Mouse (Mus musculus) lung, embryonic 14.5 days (tissue): ENCODE data around the gene Slc22a2. TPM values are rescaled to one million over a fixed set of nuclear protein-coding genes. Genes with fewer than 3 reads are reported as not detected.
"Not testable (repeated sequence)": the region's sequence is repeated elsewhere in the genome, so short reads cannot be mapped to it uniquely, and the experiment has no call there.

Experiments
- ATAC-seq: fragments of 200-750 bp; cut with Nextera tagmentation; 2 replicates; pipeline ENCODE4 v1.8.0; 2017; ENCODE audit warnings: mild to moderate bottlenecking, moderate TSS enrichment, moderate library complexity; ENCODE audit not compliant: insufficient read depth
- DNase-seq: peaks from one replicate; pipeline ENCODE4 v3.0.0-alpha.2; 2015
- H3K27ac ChIP-seq: fragments of 300-500 bp; sonication (generic); 2 replicates; pipeline ENCODE4 v1.5.1; 2014; ENCODE audit warnings: low read depth, mild to moderate bottlenecking, moderate library complexity
- H3K27me3 ChIP-seq: fragments of 300-500 bp; sonication (generic); 2 replicates; pipeline ENCODE4 v1.6.1; 2014; ENCODE audit warnings: low read length, control low read depth; ENCODE audit not compliant: insufficient read depth
- H3K36me3 ChIP-seq: fragments of 300-500 bp; sonication (generic); 2 replicates; pipeline ENCODE4 v1.6.1; 2014; ENCODE audit warnings: control low read depth; ENCODE audit not compliant: insufficient read depth
- H3K4me1 ChIP-seq: fragments of 300-500 bp; sonication (generic); 2 replicates; pipeline ENCODE4 v1.6.1; 2014; ENCODE audit warnings: antibody characterized with exemption, control low read depth; ENCODE audit not compliant: insufficient read depth
- H3K4me2 ChIP-seq: fragments of 300-500 bp; sonication (generic); 2 replicates; pipeline ENCODE4 v1.6.1; 2014; ENCODE audit warnings: mild to moderate bottlenecking
- H3K4me3 ChIP-seq: fragments of 300-500 bp; sonication (generic); 2 replicates; pipeline ENCODE4 v1.5.1; 2014; ENCODE audit warnings: low read depth, low read length
- H3K9ac ChIP-seq: fragments of 300-500 bp; sonication (generic); 2 replicates; pipeline ENCODE4 v1.6.1; 2014
- H3K9me3 ChIP-seq: fragments of 300-500 bp; sonication (generic); 2 replicates; pipeline ENCODE4 v1.6.1; 2016; ENCODE audit warnings: low read depth, low read length, control low read depth
- CTCF ChIP-seq: IDR thresholded peaks from 2 replicates; pipeline ENCODE4 v1.5.1; 2016; ENCODE audit warnings: antibody characterized with exemption, low read depth
- WGBS: fragments of 180-500 bp; shearing (Covaris S2); extraction: QIAGEN DNeasy Blood & Tissue Kit; methylation state at CpG from one replicate; pipeline ENCODE4 v1.1.7; 2014; 5-methylcytosine and 5-hydroxymethylcytosine counted together
- polyA plus RNA-seq: library from polyadenylated mRNA; unstranded; fragments of >200 nt; fragmentation: Nextera tagmentation; extraction: Ambion mirVana; gene quantifications from 2 replicates; pipeline ENCODE4 v1.2.1, GENCODE M21; 2014

The Slc22a2 gene
- polyA plus RNA-seq: not detected in 2 replicates

DNA sequence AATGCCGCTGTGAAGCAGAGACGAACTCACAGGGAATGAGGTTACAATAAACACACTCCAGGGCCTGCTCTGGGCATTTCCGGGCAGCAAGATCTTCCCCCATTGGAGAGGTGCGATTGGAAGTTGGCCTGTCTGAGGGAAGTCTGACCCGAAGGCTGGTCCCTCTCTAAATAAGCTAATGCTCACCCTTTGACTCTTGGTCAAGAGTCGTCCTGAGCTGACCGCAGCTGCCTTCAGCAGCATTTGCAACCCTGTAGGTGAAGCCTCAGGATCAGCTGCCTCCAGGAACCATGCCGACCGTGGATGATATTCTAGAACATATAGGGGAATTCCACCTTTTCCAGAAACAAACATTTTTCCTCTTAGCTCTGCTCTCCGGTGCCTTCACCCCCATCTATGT, at the start of gene Slc22a2:
Slc22a2 (plus strand) TSS at position 142 of the 400 bp plus-strand sequence.
- TF ChIP-seq CTCF: no peak

DNA sequence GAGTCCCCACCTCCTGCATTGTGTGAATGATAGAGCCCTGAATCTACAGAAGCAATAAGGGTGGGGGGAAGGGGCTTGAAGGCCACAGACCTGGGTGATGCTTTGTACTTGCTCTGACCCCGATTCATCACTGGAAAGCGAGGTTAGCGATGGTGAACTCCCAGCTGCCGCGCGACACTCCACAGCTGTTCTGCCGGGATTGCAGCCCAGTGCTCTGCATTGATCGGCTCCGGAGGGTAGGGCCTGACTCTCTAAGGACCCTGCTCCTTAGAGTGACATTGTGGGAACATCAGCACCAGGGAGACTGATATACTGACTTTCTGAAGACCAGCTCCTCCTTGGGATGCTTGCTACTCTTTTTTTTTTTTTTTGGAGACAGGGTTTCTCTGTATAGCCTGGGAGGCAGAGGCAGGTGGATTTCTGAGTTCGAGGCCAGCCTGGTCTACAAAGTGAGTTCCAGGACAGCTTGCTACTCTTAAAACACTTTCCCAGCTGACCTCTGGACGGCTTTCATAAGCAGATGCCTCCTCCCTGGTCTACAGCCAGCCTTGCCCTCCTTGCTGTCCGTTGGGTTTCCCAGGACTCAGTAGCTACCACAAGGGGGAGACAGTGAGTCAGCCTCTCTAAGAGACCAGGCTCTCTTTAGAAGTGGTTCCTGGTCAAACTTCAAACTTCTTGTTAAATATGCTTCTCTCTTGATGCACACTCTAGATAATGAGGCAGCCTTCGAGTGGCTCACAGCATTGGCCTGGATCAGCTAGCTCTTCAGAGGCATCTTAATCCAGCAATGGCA, 49.4 kb upstream of the Slc22a2 start:
- Histone ChIP-seq H3K4me3 (no peak overlapping the region), H3K4me2 (no peak overlapping the region), H3K9ac (no peak overlapping the region), H3K36me3 (no peaks in the 10 kb centered on the region), H3K27ac (no peak overlapping the region), H3K9me3 (no peaks in the 10 kb centered on the region), H3K4me1 (peaks cover 5% of the 10 kb centered on the region; the same call in 1 of the 2 replicates), H3K27me3 (no peaks in the 10 kb centered on the region)
- peak; percentile 82 for TF ChIP-seq CTCF
- peak; percentile 62 for ATAC-seq
- peak; percentile 86 for DNase-seq
- 25% methylated on average over 13 of the region's 13 CpGs for WGBS

More for the DNA sequence above, at the start of gene Slc22a2:
- no peak within 1 kb of the TSS for H3K4me3 ChIP-seq
- H3K36me3 ChIP-seq: no peaks in the 10 kb centered on the region
- WGBS: 27% methylated on average over 10 of the region's 10 CpGs
- no peak within 1 kb of the TSS for H3K4me2 ChIP-seq
- no peak within 1 kb of the TSS for H3K9ac ChIP-seq
- no peaks in the 10 kb centered on the region for H3K27me3 ChIP-seq
- no peaks in the 10 kb centered on the region for H3K9me3 ChIP-seq
- peaks cover 5% of the 10 kb centered on the region; the same call in 1 of the 2 replicates for H3K4me1 ChIP-seq
- no peak within 1 kb of the TSS for H3K27ac ChIP-seq
- ATAC-seq (no peak), DNase-seq (peak; percentile 21)

DNA sequence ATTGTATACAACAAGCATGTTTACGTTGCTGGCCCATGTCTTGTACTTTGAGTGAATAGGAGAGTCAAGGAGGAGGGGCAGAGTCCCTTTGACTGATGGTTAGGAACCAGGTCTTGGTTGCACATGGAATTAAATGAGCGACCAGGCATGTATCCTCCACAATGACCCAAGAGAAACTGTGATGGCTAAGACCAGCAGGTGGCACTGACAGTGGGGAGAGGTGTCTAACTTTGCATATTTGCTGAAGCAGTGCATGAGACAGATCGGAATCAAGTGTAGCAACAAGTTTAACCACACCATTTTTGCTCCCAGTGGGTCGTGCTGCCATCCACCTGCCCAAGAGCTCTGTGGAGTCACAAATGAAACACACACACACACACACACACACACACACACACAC, 21.7 kb upstream of the Slc22a2 start:
- Histone ChIP-seq H3K27me3 (no peaks in the 10 kb centered on the region), H3K4me1 (no peaks in the 10 kb centered on the region), H3K9ac (no peak overlapping the region), H3K27ac (no peak overlapping the region), H3K4me2 (no peak overlapping the region), H3K4me3 (no peak overlapping the region), H3K36me3 (no peaks in the 10 kb centered on the region), H3K9me3 (0 out of 2 replicates have a peak, but pooled peaks cover 6% of the 10 kb centered on the region)
- no peak for DNase-seq
- TF ChIP-seq CTCF: peak; percentile 17; the same call in 1 of the 2 replicates
- 81% methylated on average over 4 of the region's 4 CpGs for WGBS
- no peak for ATAC-seq

DNA sequence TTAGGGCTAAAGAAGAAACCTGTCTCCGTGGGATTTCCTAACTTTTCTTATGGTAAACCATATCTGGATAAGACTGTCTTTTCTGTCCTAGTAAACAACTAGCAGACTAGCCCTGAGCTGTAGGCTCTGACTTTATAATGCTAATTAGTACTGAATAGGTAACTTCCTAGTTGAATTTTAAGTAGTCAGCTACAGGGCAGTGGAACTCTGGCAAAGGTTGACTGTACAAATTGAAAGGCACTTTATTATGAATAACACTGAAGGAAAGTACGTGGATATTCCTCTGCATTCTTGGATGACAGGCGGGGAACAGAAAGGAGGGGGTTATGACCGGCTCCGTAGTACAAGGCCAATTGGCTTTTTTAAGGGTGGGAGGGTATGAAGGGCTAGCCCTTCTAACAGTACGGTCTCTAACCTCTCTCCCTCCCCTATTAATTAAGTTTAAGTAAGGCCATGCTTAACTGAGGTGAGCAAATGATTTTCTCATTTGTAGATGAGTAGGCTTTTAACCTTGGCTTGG, 19.4 kb upstream of the Slc22a2 start:
- 62% methylated on average over 6 of the region's 6 CpGs for WGBS
- ATAC-seq: not testable (repeated sequence)

DNA sequence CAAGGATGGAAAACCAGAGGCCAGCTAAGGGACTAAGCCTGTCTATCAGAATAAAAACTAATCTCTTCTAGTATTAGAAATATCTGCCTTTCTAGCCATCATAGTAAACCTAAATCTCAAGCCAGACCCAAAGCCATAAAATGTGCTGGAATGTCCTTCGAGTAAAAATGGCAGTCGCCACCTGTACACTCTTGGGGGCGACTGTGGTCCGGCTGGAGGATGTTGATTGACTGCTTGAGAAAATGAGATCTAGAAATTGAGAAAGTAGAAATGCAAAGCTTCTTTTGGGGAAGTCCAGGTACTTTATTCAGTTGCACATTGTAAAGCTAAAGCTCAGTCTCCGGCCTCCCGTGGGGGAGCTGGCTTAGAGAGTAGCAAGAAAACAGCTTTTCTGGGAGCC, 18.5 kb upstream of the Slc22a2 start:
- Histone ChIP-seq H3K4me2 (no peak overlapping the region), H3K36me3 (no peaks in the 10 kb centered on the region), H3K4me3 (no peak overlapping the region), H3K27me3 (no peaks in the 10 kb centered on the region), H3K4me1 (no peaks in the 10 kb centered on the region), H3K9ac (no peak overlapping the region), H3K9me3 (no peaks in the 10 kb centered on the region), H3K27ac (no peak overlapping the region)
- DNase-seq: no peak
- 94% methylated on average over 6 of the region's 6 CpGs for WGBS
- no peak for TF ChIP-seq CTCF
- no peak for ATAC-seq

More for the DNA sequence above, 19.4 kb upstream of the Slc22a2 start:
- not testable (repeated sequence) for H3K4me3 ChIP-seq, H3K27me3 ChIP-seq, H3K4me1 ChIP-seq, H3K36me3 ChIP-seq, H3K27ac ChIP-seq, H3K9me3 ChIP-seq, H3K9ac ChIP-seq, DNase-seq, H3K4me2 ChIP-seq

DNA sequence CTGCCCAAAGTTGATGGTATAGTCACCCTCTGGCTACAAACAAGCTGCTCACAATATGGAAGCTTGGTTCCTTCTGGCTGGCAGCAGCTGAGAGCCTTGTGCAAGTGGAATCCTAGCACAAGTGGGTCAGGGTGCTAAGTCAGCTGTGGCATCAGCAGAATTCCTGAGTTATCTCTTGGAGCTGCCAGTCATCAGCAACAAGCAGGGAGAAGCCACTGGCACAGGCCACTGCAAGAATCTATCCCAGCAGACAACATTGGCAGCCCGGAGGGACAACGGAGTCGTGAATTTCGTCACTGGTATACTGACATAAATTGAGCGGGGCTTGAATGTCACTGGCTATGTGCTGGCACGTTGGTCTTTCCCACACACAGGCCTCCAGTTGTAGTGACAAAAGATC, 12.6 kb upstream of the Slc22a2 start:
- WGBS: 52% methylated on average over 6 of the region's 6 CpGs
- no peak overlapping the region for H3K27ac ChIP-seq
- no peaks in the 10 kb centered on the region for H3K9me3 ChIP-seq
- H3K4me1 ChIP-seq: no peaks in the 10 kb centered on the region
- H3K4me3 ChIP-seq: no peak overlapping the region
- DNase-seq (no peak), ATAC-seq (no peak)
- no peak for TF ChIP-seq CTCF
- no peak overlapping the region for H3K4me2 ChIP-seq
- H3K36me3 ChIP-seq: no peaks in the 10 kb centered on the region
- H3K27me3 ChIP-seq: no peaks in the 10 kb centered on the region
- H3K9ac ChIP-seq: no peak overlapping the region

DNA sequence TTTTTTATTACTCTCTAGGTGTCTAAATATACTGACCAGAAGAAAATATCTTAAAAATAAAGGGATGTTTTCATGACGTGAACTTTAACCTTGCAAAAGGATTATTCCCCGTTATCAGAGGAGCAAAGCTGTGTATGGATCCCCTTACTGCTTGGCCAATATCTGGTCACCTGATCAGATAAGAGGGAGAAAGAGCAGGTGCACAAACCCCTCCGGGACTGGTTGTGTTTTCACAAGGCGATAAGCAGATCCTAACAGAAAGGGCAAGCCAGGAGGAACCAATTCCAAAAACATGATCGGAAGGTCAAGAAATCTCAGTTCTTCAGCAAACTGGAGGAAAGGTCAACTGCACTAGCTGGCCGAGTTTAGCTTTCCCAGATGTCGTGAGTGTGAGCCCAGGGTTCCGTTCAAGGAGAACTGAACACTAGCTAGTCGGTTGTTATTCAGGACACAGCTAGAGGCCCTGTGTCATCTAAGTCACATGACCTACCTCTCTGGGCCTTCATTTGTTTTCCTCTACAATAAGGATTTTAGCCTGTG, 11.9 kb upstream of the Slc22a2 start:
- Histone ChIP-seq H3K4me2 (no peak overlapping the region), H3K27me3 (no peaks in the 10 kb centered on the region), H3K9me3 (no peaks in the 10 kb centered on the region), H3K27ac (no peak overlapping the region), H3K4me1 (no peaks in the 10 kb centered on the region), H3K4me3 (no peak overlapping the region), H3K36me3 (no peaks in the 10 kb centered on the region), H3K9ac (no peak overlapping the region)
- no peak for TF ChIP-seq CTCF
- ATAC-seq (no peak), DNase-seq (no peak)
- WGBS: 42% methylated on average over 9 of the region's 9 CpGs
